Mouse (Mus musculus) ES-E14 (cell line): ENCODE measurements around the gene Acp7.

Experiments
- CHD2 ChIP-seq: IDR thresholded peaks from 2 replicates; pipeline ENCODE4 v1.6.1; 2014; ENCODE audit warnings: mild to moderate bottlenecking, low read depth, low read length, inconsistent platforms
- HCFC1 ChIP-seq: IDR thresholded peaks from 2 replicates; pipeline ENCODE4 v1.6.1; 2012; ENCODE audit warnings: low read length, inconsistent platforms, borderline replicate concordance; ENCODE audit not compliant: insufficient read depth
- MAFK ChIP-seq: IDR thresholded peaks from 2 replicates; pipeline ENCODE4 v1.6.1; 2014; ENCODE audit warnings: mild to moderate bottlenecking, low read depth, low read length, inconsistent platforms; ENCODE audit not compliant: insufficient read depth

- TF ChIP-seq MAFK (no peak), CHD2 (no peak), HCFC1 (no peak)
These were observed 30.1 kb downstream of the Acp7 start for GRCm38 (mm10) chr7:28601029-28601428.
